Mouse (Mus musculus) CH12.LX (cell line): Measurements from ENCODE around the gene P2ry6. TPM values are rescaled to one million over a fixed set of nuclear protein-coding genes. Genes with fewer than 3 reads are reported as not detected.

Experiments used
- DNase-seq: peaks from one replicate; pipeline ENCODE4 v3.0.0-alpha.2; 2013; ENCODE audit errors: extremely low read depth
- H3K27ac ChIP-seq: 2 replicates; pipeline ENCODE4 v1.5.1; 2012; ENCODE audit warnings: low read depth, mild to moderate bottlenecking, control low read depth, moderate library complexity; ENCODE audit not compliant: insufficient read depth
- H3K27me3 ChIP-seq: replicated peaks from 2 replicates; pipeline ENCODE3; 2012; ENCODE audit warnings: inconsistent platforms
- H3K36me3 ChIP-seq, 2 experiments: replicated peaks in 1 of 2; 2 replicates each; pipeline versions ENCODE3 to v1.6.1; 2012; ENCODE audit warnings: inconsistent platforms in 1 of 2, low read length in 1 of 2, mild to moderate bottlenecking in 1 of 2, mixed read lengths in 1 of 2, moderate library complexity in 1 of 2; ENCODE audit not compliant: control insufficient read depth in 1 of 2, insufficient read depth in 1 of 2
- H3K4me1 ChIP-seq, 2 experiments: 2 replicates each; pipeline ENCODE4 v1.6.1; 2012; ENCODE audit warnings: inconsistent platforms in 1 of 2, moderate library complexity in 1 of 2; ENCODE audit not compliant: insufficient read depth in 2 of 2, control insufficient read depth in 1 of 2
- H3K4me2 ChIP-seq: 2 replicates; pipeline ENCODE4 v1.6.1; 2012; ENCODE audit warnings: low read depth, mild to moderate bottlenecking, control low read depth; ENCODE audit not compliant: poor library complexity, insufficient read depth, severe bottlenecking
- H3K4me3 ChIP-seq, 3 experiments: fragments of 150-350 bp in 1 of 3; sonication (generic) in 1 of 3; replicated peaks in 1 of 3; 2 replicates each; pipeline versions ENCODE3 to v1.5.1; 2011 to 2012; ENCODE audit warnings: low read depth in 2 of 3, low read length in 2 of 3, mild to moderate bottlenecking in 2 of 3, moderate library complexity in 2 of 3, control low read depth in 1 of 3, improper control_type of control experiment in 1 of 3, inconsistent platforms in 1 of 3, mixed read lengths in 1 of 3; ENCODE audit not compliant: poor library complexity in 1 of 3
- H3K79me2 ChIP-seq: replicated peaks from 2 replicates; pipeline ENCODE4 v1.6.1; 2012; ENCODE audit warnings: mild to moderate bottlenecking, moderate library complexity; ENCODE audit not compliant: control insufficient read depth, poor library complexity, insufficient read depth, severe bottlenecking; ENCODE audit errors: extremely low read depth
- H3K9ac ChIP-seq: 2 replicates; pipeline ENCODE4 v1.6.1; 2012; ENCODE audit warnings: low read depth, mild to moderate bottlenecking, control low read depth, moderate library complexity; ENCODE audit not compliant: insufficient read depth
- H3K9me3 ChIP-seq: replicated peaks from 2 replicates; pipeline ENCODE3; 2012; ENCODE audit warnings: low read length, inconsistent platforms, mixed read lengths
- CHD1 ChIP-seq: IDR thresholded peaks from 2 replicates; pipeline ENCODE4 v1.6.1; 2012; ENCODE audit warnings: low read depth, low read length, improper control_type of control experiment, inconsistent platforms
- CTCF ChIP-seq, 2 experiments: IDR thresholded peaks in 1 of 2; conservative IDR thresholded peaks in 1 of 2; 2 replicates each; pipeline ENCODE4 v1.5.1; 2011 to 2012; ENCODE audit warnings: low read depth in 2 of 2, low read length in 2 of 2, improper control_type of control experiment in 1 of 2, inconsistent platforms in 1 of 2, mild to moderate bottlenecking in 1 of 2, moderate library complexity in 1 of 2
- E2F4 ChIP-seq: IDR thresholded peaks from 2 replicates; pipeline ENCODE4 v1.6.1; 2011; ENCODE audit warnings: low read depth, low read length, improper control_type of control experiment; ENCODE audit not compliant: insufficient replicate concordance
- ELF1 ChIP-seq: IDR thresholded peaks from 2 replicates; pipeline ENCODE4 v1.6.1; 2014; ENCODE audit warnings: low read depth, mild to moderate bottlenecking, inconsistent platforms, low read length, improper control_type of control experiment
- ETS1 ChIP-seq: conservative IDR thresholded peaks from 2 replicates; pipeline ENCODE4 v1.6.1; 2012; ENCODE audit warnings: low read depth, mild to moderate bottlenecking, inconsistent platforms, low read length, improper control_type of control experiment, moderate library complexity
- GABPA ChIP-seq: IDR thresholded peaks from 2 replicates; pipeline ENCODE4 v1.6.1; 2012; ENCODE audit warnings: low read depth, low read length, improper control_type of control experiment, inconsistent platforms; ENCODE audit not compliant: insufficient replicate concordance
- JUN ChIP-seq: IDR thresholded peaks from 2 replicates; pipeline ENCODE4 v1.6.1; 2011; ENCODE audit warnings: low read depth, mild to moderate bottlenecking, low read length, improper control_type of control experiment, moderate library complexity; ENCODE audit not compliant: insufficient read depth
- KAT2A ChIP-seq: IDR thresholded peaks from 2 replicates; pipeline ENCODE4 v1.6.1; 2012; ENCODE audit warnings: low read length, improper control_type of control experiment, inconsistent platforms; ENCODE audit not compliant: insufficient replicate concordance
- MAFK ChIP-seq: IDR thresholded peaks from 2 replicates; pipeline ENCODE4 v1.6.1; 2011; ENCODE audit warnings: low read length, improper control_type of control experiment; ENCODE audit not compliant: insufficient replicate concordance
- MAX ChIP-seq: IDR thresholded peaks from 2 replicates; pipeline ENCODE4 v1.6.1; 2011; ENCODE audit warnings: low read length, improper control_type of control experiment
- MAZ ChIP-seq: IDR thresholded peaks from 2 replicates; pipeline ENCODE4 v1.6.1; 2012; ENCODE audit warnings: low read depth, mild to moderate bottlenecking, inconsistent platforms, low read length, improper control_type of control experiment, moderate library complexity
- MXI1 ChIP-seq: IDR thresholded peaks from 2 replicates; pipeline ENCODE4 v1.6.1; 2011; ENCODE audit warnings: mild to moderate bottlenecking, low read depth, low read length, improper control_type of control experiment
- NELFE ChIP-seq: IDR thresholded peaks from 2 replicates; pipeline ENCODE4 v1.6.1; 2011; ENCODE audit warnings: low read depth, low read length, improper control_type of control experiment
- NRF1 ChIP-seq: IDR thresholded peaks from 2 replicates; pipeline ENCODE4 v1.6.1; 2014; ENCODE audit warnings: low read depth, mild to moderate bottlenecking, inconsistent platforms, low read length, improper control_type of control experiment, moderate library complexity
- PAX5 ChIP-seq: IDR thresholded peaks from 2 replicates; pipeline ENCODE4 v1.6.1; 2012; ENCODE audit warnings: low read length, inconsistent platforms, mixed read lengths
- POLR2A ChIP-seq: IDR thresholded peaks from 2 replicates; pipeline ENCODE4 v1.6.1; 2011; ENCODE audit warnings: low read depth, mild to moderate bottlenecking, improper control_type of control experiment, low read length
- POLR2AphosphoS2 ChIP-seq: IDR thresholded peaks from 2 replicates; pipeline ENCODE4 v1.6.1; 2011; ENCODE audit warnings: low read depth, low read length, improper control_type of control experiment
- RAD21 ChIP-seq: IDR thresholded peaks from 2 replicates; pipeline ENCODE4 v1.6.1; 2011; ENCODE audit warnings: low read depth, mild to moderate bottlenecking, low read length, improper control_type of control experiment, moderate library complexity
- RCOR1 ChIP-seq: conservative IDR thresholded peaks from 2 replicates; pipeline ENCODE4 v1.6.1; 2012; ENCODE audit warnings: low read depth, mild to moderate bottlenecking, inconsistent platforms, low read length, improper control_type of control experiment
- SMC3 ChIP-seq: IDR thresholded peaks from 2 replicates; pipeline ENCODE4 v1.6.1; 2011; ENCODE audit warnings: low read depth, low read length, improper control_type of control experiment
- TCF12 ChIP-seq: IDR thresholded peaks from 2 replicates; pipeline ENCODE4 v1.6.1; 2014; ENCODE audit warnings: low read depth, mild to moderate bottlenecking, inconsistent platforms, low read length, improper control_type of control experiment
- USF1 ChIP-seq: IDR thresholded peaks from 2 replicates; pipeline ENCODE4 v1.6.1; 2014; ENCODE audit warnings: low read depth, mild to moderate bottlenecking, inconsistent platforms, low read length, improper control_type of control experiment
- USF2 ChIP-seq: conservative IDR thresholded peaks from 2 replicates; pipeline ENCODE4 v1.6.1; 2011; ENCODE audit warnings: low read depth, low read length, improper control_type of control experiment
- ZKSCAN1 ChIP-seq: IDR thresholded peaks from 2 replicates; pipeline ENCODE4 v1.6.1; 2012; ENCODE audit warnings: low read depth, inconsistent platforms, low read length, improper control_type of control experiment, borderline replicate concordance
- ZNF384 ChIP-seq: IDR thresholded peaks from 2 replicates; pipeline ENCODE4 v1.6.1; 2012; ENCODE audit warnings: low read depth, low read length, improper control_type of control experiment, inconsistent platforms
- dilution Hi-C: fragments of 300-500 bp; cut with MboI; formaldehyde crosslinking; loops from 2 replicates; pipeline ENCODE4 v1.14.3; 2020; ENCODE audit warnings: low sequenced_read_pairs; ENCODE audit not compliant: extremely low pct_unique_long_range_greater_than_20kb, extremely low pct_ligation_motif_present
- in situ Hi-C: fragments of 300-500 bp; cut with MboI; formaldehyde crosslinking; loops from 3 replicates; pipeline ENCODE4 v1.14.3; 2019; ENCODE audit warnings: low sequenced_read_pairs, low pct_ligation_motif_present, low pct_unique_long_range_greater_than_20kb, mixed read lengths
- polyA plus RNA-seq: library from polyadenylated mRNA; unstranded; fragments of >175 nt; gene quantifications from 2 replicates; pipeline ENCODE4 v1.2.1, GENCODE M21; 2012; ENCODE audit warnings: low read depth; ENCODE audit not compliant: insufficient read length
- total RNA-seq, 2 experiments: library from RNA; depleted of rRNA; stranded (reverse); fragments of 300-350 nt in 1 of 2; fragments of >200 nt in 1 of 2; gene quantifications; 2 replicates each; pipeline ENCODE4 v1.2.3; 2012 to 2014

P2ry6 gene
- total and polyA plus RNA-seq, 3 experiments, result 0.17 to 1.5 TPM; not detected in 1

GRCm38 (mm10) chr7:100919006-100919808 lies 55.2 kb downstream of the P2ry6 start:
- dilution Hi-C loops, result no loop called here
- H3K4me2 ChIP-seq, result no peak overlapping the region
- TF ChIP-seq ELF1 (no peak), POLR2A (no peak), ETS1 (no peak), NRF1 (no peak), MXI1 (no peak), RAD21 (no peak), GABPA (no peak), RCOR1 (no peak), SMC3 (no peak), ZKSCAN1 (no peak), JUN (no peak), CHD1 (no peak), USF1 (no peak), POLR2AphosphoS2 (no peak), TCF12 (no peak), MAFK (no peak), NELFE (no peak), ZNF384 (no peak), E2F4 (no peak), KAT2A (no peak)

GRCm38 (mm10) chr7:100918176-100918575 lies 56.3 kb downstream of the P2ry6 start:
- dilution Hi-C loops (no loop called here), in situ Hi-C loops (loop anchor here (10.0 kb wide), 1 partner anchor 587 kb away; no protein-coding TSS in a partner anchor)
- no peak overlapping the region for H3K4me3 ChIP-seq
- H3K9me3 ChIP-seq, result no peaks in the 10 kb centered on the region
- H3K79me2 ChIP-seq, result no peaks in the 10 kb centered on the region
- no peak overlapping the region for H3K9ac ChIP-seq
- no peak overlapping the region for H3K27ac ChIP-seq
- H3K4me1 ChIP-seq, result peaks cover 14 to 34% of the 10 kb centered on the region in 2 experiments
- no peak overlapping the region for H3K4me2 ChIP-seq
- no peaks in the 10 kb centered on the region for H3K27me3 ChIP-seq
- DNase-seq, result no peak
- H3K36me3 ChIP-seq, result no peaks in the 10 kb centered on the region
- TF ChIP-seq CTCF (conservative IDR thresholded peaks at IDR 0.05 in 1 of 2, IDR thresholded peaks at IDR 0.05 in 1 of 2; ENCODE audit: low read depth in 2 of 2, low read length in 2 of 2), result no peak
- no peak for TF ChIP-seq MAX
- TF ChIP-seq NELFE, result no peak
- no peak for TF ChIP-seq MAZ
- TF ChIP-seq USF2, result no peak
- no peak for TF ChIP-seq RCOR1
- no peak for TF ChIP-seq USF1
- no peak for TF ChIP-seq ELF1
- no peak for TF ChIP-seq PAX5
- no peak for TF ChIP-seq RAD21
- TF ChIP-seq KAT2A, result no peak
- TF ChIP-seq, all 38 proteins: peak for 0

More at GRCm38 (mm10) chr7:100919006-100919808, 55.2 kb downstream of the P2ry6 start:
- Histone ChIP-seq H3K4me3 (no peak overlapping the region), H3K9me3 (no peaks in the 10 kb centered on the region), H3K27me3 (peaks cover 4% of the 10 kb centered on the region), H3K27ac (no peak overlapping the region), H3K36me3 (no peaks in the 10 kb centered on the region), H3K9ac (no peak overlapping the region), H3K79me2 (no peaks in the 10 kb centered on the region), H3K4me1 (peaks cover 14 to 34% of the 10 kb centered on the region in 2 experiments)
- DNase-seq, result no peak
- in situ Hi-C loops, result loop anchor here (10.0 kb wide), 1 partner anchor 586 kb away; no protein-coding TSS in a partner anchor
